Mouse (Mus musculus) liver, postnatal 0 days (tissue): ENCODE results near the gene Trim7.
"Not testable (repeated sequence)": the region's sequence is repeated elsewhere in the genome, so short reads cannot be mapped to it uniquely, and the experiment has no call there.

ENCODE experiments used
- CTCF ChIP-seq: sonication (generic); IDR thresholded peaks from 2 replicates; pipeline ENCODE4 v1.5.1; 2016; ENCODE audit warnings: antibody characterized with exemption, low read depth
- EP300 ChIP-seq: IDR thresholded peaks from 2 replicates; pipeline ENCODE4 v1.6.1; 2016; ENCODE audit warnings: antibody characterized with exemption, low read depth, mild to moderate bottlenecking

DNA sequence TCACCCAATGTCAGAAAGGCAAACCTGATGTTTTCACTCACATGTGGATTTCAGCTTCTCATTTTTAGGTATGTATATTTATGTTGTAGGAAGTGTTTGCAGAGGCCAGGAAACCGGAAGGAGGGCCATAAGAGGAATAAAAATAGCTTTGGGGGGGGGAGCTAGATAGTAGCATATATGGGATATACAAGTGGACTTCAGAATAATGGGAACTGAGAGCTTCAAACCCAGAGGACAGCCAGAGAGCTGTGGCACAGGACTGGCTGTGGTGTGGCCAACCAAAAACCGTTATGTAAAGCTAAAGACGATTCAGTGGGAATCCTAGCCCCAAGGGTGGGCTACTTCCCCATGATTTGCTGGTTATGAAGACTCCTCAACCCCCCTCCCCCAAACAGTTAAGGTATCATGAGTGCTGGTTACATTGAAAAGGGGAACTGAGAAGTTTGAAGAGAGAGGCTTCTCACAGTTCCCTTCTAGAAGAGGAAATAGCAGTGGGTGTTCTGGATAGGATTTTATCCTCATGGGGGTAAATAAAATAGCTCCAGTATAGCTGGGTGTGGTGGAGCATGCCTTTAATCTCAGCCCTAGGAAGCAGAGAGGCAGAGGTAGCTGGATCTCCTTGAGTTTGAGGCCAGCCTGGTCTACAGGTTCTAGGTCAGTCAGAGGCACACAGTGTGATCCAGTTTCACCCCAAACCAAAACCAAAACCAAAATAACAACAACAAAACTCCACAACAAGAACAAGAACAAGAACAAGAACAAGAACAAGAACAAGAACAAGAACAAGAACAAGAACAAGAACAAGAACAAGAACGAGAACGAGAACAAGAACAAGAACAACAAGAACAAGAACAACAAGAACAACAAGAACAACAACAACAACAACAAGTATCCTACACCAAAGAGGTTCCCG is 75.0 kb downstream of the Trim7 start:
- TF ChIP-seq CTCF = not testable (repeated sequence)
- TF ChIP-seq EP300 = peak; percentile 83
